Mouse (Mus musculus) T-helper 17 cell (primary cell): ENCODE data around the gene Evc.

Source experiments
- in situ Hi-C, 2 experiments: fragments of 300-600 bp; cut with MboI, MseI; formaldehyde crosslinking; loops; 1 replicate in 1 of 2; 2 replicates in 1 of 2; pipeline ENCODE4 v1.15.1; 2025; ENCODE audit warnings: high pct_unique_total_duplicates in 2 of 2

The Evc gene

DNA sequence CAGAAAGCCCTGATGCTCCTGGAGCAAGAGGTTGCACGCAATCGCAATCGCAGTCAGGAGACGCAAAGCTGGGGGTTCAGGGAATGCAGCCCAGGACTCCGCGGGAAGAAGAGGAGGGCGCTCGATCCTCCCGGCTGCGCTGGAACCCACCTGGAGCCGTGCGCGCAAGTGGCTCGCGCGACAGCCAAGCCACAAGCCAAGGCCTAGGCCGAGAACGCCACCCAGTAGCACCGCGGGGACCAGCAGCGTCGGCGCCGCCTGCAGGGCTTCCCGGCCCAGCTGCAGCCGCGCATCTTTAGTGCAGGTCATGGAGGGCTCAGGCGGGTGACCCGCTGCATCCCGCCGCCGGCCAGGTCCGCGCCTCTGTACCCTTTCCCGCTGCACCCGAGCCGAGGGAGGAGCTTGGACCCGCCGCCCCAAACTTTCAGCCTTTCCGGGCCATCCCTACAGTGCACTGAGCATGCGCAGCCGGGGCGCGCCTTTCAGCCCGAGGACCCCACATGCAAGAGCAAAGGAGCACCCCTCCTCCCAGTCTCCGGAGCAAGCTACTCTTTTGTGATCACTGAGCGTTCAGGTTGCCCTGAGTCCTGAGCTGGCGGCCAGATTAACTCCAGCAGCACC is at the start of gene Evc:
Evc (minus strand) TSS at position 410 of the 621 bp plus-strand sequence.
- in situ Hi-C loops, result no loop called here

DNA sequence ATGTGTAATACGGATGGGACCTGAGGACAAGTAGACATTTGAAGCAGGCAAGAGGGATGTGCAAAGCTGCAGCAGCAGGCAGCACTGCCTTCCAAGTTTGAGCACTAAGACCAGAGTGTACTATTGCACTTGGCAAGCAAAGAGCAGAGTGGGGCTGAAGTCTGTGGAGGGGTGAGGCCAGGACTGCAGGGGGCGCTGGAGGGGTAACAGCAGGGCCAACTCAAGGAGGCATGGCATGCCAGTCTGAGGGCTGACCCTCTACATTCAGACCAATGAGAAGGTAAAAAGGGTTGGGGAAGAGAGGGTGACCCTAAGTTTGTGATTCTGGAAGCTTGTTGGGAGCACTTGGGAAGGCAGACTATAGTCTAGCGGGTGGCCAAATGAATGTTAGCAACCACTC is 46.9 kb upstream of the Evc start:
- in situ Hi-C loops, result no loop called here

DNA sequence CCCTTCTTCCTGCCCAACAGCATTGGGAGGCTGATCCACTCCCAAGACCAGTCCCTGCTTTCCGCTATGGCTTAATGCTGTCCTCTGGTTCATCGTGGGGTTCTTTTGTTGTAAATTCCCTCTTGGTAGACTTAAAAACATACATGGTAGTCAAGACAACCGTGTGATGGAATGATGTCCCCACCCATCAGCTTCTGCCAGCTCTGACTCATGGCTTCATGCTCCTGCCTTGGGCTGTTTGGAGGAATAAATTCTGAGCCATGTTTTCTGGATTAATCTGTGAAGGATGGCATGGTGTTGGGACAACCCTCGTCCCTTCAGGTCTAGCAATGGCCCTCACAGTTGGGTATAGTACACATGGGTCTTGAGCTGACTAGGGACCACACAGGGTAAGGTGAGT is 43.9 kb upstream of the Evc start:
- in situ Hi-C loops, result no loop called here

DNA sequence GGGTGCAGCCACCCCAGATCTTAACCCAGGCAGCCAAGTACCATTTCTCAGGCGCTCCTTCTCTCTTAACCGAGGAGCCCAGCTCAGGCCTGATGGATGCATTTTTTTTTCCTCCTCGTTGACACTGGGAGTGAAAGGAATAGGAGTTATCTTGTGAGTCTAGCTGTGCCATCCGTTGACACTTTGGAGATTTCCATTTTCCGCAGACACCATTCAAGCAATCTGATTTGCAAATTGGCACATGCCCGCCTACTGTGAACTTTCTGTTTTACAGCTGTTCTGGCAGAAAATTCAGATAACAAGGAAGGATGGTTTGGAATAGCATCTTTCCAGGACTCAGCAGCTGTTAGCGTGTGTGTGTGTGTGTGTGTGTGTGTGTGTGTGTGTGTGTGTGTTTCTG is 40.7 kb upstream of the Evc start:
- in situ Hi-C loops, result loop anchor here in 1 of 2 experiments (5.0 kb wide), 1 partner anchor 710 kb away; no protein-coding TSS in a partner anchor

DNA sequence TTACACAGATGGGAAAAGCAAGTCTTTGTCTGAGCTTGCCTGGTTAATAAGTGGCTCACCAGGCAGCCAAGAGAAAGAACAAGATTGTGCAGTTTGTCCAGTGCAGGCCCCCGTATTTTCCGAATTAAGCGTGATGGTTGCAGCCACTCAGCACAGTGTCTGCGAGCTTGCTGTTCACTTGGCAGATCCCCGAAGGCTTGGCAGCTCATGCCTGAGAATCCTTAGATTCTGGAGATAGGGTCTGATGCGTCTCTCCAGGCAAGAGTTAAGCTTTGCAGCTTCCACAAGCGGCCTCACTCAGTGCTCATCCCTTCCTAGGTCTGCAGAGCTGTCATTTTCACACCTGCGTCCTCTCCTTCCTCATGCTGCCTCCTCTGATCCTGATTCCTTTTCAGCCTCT is 32.1 kb upstream of the Evc start:
- in situ Hi-C loops, result no loop called here

DNA sequence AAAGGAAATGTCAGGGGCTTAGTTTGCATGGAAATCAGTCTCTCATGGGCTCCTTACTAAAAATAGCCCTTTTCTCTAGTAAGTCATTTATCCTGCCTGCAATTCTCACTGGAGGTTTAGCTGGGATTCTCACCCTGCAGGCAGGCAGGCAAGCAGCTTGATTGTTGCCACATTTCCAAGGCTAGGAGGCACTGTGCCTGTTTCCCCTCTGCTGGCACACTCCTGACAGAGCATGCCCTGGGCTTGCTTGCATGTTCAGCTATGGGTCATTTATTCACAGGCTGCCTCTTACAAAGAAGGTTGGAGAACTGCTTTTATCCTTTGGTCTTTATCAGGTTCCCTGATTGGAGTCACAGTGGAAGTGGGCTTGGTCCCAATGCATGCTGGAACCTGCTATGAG is 29.1 kb upstream of the Evc start:
- in situ Hi-C loops, result no loop called here

DNA sequence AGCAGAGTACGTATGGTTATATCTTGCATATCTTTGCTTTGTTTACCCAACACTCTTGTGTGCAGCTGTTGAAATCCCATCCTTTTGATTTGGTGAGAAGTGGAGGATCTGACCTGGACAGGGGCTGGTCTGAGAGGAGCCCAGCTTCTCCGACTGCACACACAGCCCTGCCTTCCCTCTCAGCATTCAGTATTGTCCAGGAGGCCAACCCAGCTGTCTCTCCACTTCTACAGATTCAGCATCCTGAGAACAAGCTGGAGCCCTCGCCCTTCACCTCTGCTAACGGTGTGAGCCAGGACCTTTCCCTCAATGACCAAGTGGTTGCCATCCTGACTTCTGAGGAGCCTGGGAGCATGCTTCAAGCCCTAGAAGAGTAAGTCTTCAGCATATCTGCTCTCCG is 26.6 kb upstream of the Evc start:
- in situ Hi-C loops, result no loop called here

DNA sequence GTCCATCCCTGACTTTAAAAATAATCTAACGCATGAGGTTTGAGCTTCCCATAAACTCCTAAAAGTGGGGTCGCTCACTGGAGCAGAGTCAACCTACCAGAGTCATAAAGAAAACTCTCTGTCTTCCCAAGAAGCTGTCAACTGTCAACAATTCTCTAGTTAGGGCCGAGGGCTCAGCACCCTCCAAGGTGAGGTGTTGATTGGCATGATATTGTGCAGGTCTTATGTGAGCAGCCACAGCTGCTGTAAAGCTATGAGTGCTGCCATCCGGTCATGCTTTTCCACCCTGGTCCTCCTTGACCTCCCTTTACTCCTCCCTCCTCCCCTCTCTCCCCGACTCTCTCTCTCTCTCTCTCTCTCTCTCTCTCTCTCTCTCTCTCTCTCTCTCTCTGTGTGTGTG is 25.9 kb upstream of the Evc start:
- in situ Hi-C loops, result no loop called here

DNA sequence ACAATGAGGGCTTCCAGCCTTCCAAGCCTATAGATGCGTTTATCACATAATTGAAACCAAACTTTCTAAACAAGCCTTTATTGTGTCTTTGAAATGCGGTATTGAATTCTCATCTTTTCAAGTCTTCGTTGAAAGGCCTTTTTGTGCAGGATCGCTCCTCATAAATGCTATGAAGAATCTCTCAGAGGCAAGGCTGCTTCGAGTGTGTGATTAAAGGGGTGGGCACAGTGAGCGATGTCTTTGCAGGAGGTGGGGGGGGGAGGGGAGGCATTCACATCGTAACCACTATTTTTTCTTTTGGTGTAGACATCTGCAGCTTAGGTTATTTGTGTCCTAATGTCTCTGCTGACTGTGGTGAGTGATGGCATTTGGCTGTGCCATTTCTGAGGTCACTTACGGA is 19.3 kb upstream of the Evc start:
- in situ Hi-C loops, result no loop called here

DNA sequence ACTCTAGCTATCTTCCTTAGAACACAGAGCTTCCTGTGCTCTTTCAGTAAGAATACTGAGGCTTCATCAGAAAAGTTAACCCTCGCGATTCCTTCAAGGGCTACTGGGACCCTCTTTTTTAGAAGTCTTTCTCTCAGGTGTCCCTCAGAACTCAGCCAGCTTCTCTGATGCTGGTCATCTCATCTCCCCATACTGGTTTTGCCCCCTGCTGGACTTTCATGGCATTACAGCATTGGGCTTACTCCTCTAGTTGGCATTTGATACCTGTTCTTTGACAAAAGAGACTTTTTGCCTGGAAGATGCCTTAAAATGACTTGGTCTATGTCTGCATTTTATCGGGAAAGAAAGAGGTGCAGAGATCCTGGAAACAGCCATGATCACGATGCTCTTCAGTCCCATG is 17.7 kb upstream of the Evc start:
- in situ Hi-C loops, result no loop called here

DNA sequence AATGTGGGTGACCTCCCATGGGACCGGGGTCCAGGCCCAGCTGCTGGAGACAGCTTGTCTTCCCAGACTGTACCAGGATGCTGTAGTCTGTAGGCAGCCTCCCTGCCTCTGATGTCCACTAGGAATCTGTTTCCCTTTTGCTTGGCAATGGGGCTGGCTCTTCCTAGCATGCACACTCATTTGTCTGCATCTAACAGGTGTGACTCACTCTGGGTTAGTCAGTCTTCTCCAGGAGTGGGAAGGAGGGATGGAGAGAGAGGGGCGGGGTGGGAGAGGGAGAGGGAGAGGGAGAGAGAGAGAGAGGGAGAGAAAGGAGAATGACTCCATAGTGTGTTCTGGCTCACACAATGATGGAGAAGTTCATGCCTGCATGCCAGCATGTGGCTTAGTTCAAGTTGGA is 15.1 kb upstream of the Evc start:
- in situ Hi-C loops, result no loop called here

DNA sequence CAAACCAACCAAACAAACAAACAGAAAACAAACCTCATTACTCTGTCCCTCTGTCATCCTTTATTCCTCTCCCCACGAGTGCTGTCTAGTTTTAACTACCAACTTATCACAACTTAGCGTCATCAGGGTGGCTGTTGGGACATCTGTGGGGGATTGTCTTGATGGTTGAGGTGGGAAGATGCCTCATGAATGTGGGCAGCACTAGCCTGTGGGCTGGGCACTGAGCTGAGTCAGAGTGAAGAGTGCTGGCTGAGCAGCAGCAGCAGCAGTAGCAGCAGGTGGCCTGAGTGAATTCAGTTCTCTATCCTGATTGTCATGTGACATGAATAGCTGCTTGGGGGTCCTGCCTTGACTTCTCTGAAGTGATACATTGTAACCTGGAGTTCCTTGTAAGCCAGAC is 7.3 kb upstream of the Evc start:
- in situ Hi-C loops, result no loop called here

DNA sequence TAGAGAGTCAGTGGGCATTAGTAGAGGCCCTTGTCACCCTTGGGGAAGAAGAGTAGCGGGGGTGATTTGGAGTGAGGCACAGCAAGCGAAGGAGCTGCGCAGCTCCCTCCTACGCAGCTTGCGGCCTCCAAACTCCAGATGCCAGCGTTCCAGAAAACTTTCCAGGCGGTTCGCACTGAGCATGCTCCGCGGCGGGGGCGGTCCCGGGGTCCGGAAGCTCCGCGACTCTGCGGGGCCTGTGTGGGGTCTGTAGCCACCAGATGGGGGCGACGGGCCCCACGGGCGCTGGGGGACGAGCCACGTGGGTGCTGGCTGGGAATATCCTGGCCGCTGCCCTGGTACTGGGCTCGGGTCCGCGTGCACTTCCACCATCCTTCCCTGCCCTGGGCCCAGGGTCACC is 1.6 kb upstream of the Evc start, which contains the start of gene Evc2:
Evc2 (plus strand) TSS at position 212 of the 400 bp plus-strand sequence.
- in situ Hi-C loops, result no loop called here

DNA sequence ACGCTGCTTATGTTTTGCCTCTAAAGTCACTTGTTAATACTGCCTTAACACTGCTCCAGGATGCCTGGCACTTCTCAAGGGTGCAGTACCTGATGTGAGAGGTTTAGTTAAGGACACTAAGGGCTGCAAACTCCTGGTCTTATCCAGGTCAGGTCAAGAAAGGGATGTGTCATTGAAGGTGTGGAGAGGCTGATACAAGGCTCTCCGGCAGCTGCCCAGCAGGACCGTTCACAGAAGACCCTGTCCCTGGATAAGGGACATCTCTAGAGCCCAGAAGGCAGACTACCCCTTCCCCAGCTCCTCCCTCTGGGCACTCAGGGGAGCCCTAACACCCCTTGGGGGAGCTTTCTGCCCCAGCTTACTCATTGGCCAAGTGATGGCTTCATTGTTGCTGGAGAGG is 1.0 kb upstream of the Evc start:
- in situ Hi-C loops, result no loop called here

DNA sequence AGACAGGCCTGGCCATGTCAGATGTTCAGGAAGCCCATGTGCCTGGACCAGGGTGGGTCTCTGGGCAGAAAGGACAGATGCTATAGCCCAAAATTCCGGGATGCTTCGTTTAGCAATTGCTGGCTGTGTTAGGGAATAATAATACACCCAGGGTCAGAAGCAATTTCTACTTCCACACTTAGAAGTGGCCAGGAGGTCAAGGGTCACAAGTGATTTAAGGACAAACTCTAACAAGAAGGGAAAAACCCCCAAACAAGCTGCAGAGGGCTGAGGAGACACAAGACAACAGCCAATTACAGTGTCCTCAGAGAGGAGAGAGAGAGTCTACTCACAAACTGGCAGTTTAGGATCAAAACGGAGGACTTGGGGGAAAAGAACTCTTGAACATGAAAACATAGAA is 1.6 kb downstream of the Evc start:
- in situ Hi-C loops, result no loop called here

DNA sequence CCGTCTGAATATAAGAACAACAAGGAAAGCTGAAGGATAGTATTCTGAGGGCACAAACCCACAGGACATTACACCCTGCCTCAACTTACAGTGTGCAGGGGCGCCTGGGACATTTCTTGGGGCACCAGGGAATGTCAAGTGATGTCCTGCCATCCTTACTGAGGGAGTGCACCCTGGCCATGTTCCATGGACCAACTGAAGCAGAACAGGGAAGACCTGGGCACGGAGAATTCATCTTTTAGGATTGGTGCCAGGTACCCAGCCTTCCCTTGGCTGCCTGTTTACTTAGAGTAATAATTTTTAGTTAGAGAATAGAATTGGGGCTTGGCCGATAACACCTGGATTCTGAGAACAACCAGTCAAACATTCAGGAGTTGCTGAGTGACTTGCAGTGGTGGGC is 4.6 kb downstream of the Evc start:
- in situ Hi-C loops, result no loop called here

DNA sequence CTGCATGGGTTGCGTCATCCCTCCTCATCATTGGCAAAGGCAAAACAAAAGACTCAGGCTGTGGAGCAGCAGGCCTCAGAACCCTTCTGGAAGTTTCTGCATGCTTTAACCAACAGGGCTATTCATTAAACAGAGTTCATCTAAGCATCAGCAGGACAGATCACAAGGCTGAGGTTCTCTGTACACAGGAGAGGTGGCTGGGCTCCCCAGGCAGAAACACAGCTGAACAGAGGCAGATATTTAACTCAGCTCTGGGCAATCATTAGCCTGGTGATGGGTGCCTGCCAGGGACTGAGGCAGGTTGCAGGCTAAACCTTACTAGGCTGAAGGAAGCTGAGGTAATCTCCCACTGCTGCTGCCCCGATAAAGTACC is 5.6 kb downstream of the Evc start:
- in situ Hi-C loops, result no loop called here

DNA sequence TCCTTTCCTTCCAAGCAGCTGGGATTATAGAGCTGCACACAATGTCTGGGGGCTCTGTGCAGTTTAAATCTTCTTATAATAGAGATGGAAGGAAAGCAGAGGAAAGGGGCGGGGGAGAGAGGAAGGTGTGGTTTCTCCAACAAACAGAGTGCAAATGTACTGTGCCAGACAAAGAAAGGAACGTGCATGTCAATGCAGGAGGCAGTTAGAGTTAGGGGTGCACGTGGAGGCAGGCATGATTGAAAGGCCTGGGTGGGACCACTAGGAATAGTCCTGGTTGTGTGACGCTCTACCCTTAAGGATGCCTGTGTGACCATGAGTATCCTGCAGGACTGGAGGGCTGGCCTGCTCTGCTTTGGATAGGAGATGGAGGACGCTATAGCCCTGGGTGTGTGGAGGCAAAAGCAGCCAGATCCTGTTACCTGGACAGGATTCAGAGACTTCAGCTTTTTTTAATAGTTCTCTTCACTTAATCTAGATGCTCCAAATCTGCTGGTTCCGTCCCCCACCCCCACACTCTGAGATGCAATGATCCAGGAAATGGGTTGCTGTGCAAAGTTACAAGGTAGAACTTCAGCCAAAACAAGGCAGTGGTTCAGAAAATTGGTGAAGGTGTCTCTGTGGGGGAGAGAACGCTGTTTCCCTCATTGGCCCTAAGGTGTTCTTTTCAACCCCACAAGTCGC is 6.1 kb downstream of the Evc start:
- in situ Hi-C loops, result no loop called here

DNA sequence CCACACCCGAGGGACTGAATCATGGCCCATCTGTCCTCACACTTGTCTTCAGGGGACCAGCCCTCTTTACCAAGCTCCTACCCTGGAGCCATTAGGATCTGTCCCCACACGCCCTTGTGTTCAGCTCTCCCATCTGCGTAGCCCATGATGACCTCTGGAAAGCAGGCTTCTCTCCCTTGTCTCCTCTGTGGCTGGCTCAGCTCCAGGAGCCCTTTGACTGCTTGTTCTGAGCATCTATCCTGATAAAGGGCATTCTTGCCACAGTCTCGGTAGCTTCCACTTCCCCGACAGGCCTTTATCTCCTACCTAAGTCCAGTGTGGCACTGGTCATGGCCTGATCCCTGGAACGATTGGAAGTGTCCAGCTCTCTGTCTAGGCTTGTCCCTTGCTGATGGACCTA is 10.0 kb downstream of the Evc start:
- in situ Hi-C loops, result no loop called here

DNA sequence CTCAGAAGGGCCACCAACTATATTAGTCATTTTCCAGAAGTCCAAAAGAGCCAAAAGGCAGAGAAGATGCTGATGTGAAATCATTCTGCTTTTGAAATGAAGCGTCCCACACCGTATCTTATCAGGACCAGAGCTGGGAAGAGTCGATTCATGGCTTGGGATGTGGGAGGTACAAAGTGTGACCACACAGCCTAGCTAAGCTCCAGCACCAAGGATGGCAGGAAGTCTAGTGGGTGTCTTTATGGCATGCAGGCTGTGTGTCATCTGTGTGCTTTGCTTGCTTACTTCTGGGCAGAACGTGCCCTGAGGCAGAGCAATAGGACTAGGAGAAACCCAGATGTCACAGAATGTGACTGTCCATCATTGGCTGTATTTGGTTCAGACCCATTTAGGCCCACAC is 15.9 kb downstream of the Evc start:
- in situ Hi-C loops, result no loop called here

DNA sequence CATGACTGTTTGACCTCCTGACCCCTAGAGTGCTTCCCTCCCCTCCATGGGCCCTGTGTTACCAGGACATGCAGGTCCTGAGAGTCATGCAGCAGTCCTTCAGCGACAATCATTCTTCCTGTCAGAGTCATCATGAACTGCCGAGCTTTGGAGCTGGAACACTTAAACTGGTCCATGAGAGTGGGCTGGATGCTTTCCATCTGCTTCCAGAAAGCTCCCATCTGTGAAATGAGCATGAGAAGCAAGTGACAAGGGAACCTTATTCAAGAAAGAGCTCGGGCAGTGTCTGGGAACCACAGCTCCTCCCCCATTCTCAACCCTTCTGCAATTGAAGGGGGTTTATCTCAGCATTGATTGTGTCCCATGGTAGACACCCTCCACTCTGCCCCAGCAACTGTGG is 16.5 kb downstream of the Evc start:
- in situ Hi-C loops, result no loop called here

DNA sequence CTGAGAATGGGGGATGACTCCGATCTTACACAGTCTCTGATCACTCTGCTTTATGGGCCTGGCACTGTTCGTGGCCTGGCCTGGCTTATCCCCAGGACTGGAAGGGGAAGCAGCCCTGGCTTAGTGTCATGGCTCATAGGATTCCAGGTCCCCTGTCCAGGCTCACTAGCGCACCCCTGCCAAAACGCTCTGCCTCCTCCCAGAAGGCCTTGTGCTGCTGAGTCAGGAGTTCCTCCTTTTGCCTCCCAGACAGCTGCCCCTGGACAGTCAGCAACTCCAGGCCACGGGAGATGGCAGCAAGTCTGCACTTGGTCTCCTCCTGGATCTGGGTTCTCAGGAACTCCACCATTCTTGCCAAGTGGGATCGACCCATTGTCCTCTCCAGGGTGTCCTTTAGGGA is 18.0 kb downstream of the Evc start:
- in situ Hi-C loops, result no loop called here

DNA sequence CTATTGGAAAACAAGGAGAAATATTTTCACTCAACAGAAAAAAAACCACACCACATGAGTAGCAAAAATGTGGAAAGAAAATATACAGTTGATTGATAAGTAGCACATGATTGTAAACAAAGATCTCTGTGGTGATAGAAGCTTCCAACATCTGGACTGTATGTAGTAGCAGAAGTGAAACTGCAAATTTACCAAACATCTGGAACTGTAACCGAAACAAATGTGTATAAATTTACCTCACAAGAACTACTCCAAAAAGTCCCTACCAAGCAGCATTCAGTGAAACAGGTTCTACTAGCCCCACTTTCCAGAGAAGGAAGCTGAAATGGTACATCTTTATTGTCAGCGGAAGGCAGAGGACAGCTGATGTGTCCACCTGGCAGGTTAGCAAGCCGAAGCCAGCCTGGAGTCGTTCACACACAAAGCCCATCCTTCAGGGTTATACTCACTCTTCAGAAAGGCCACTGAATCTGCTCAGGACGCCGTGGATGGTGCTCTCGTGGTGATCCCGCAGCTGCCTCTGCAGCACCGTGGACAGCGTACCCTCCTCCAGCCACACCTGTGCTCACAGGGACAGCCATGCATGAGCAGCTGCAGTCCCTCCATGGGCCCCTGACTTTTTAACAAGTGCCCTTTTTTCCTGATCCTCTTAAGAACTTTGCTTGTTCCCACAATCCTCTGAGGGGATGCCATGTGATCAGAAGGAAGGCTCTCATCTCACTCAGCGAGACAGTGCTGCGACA is 23.5 kb downstream of the Evc start:
- in situ Hi-C loops, result no loop called here
